Mouse (Mus musculus) E14TG2a.4 (cell line): ENCODE data around the gene Crym.

Experiments used
- CTCF ChIP-seq: conservative IDR thresholded peaks from 2 replicates; pipeline ENCODE4 v1.5.1; 2014; ENCODE audit warnings: low read length
- POU5F1 ChIP-seq: IDR thresholded peaks from 2 replicates; pipeline ENCODE4 v1.6.1; 2014; ENCODE audit warnings: low read length, borderline replicate concordance

DNA sequence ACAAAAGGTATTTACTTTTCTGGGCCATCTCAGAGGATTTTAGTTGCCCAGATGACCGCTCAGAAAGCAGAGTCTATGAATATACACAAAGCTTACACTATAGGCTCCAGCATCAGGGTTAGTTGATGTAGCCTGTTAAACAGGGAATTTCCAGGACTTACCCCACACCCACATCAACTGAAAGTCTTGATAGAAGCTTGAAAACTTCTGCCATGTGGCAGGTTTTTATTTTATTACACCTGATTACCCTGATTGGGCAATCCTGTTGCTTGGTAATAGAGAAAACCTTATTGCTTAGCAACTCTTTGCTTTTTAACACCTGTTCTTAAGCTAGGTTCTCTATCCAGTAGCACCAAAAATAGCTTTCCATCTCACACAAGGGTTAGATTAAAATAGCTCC lies 59.2 kb downstream of the Crym start:
- no peak for TF ChIP-seq CTCF
- no peak for TF ChIP-seq POU5F1
